14 mouse cellular contexts compared by ENCODE assay signal in the genomic region with DNA sequence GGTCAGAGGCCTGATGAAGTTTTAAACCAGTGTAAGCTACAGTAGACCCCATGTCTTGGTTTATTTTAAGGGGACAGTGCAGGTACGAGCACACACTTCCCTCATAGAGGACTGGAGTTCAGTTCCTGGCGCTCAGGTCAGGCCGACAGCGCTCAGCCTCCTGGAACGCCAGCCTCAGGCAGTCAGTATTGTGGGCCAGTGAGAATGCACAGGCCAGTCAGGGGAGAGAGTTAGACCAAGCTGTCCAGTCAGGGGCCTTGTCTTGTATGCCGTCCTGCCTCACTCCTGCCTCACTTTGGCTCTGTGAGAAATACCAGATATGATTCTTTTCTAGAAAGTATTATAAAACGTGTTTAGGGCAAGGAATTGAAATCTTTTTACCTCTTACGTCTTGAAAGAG. TPM values are rescaled to one million over a fixed set of nuclear protein-coding genes. Genes with fewer than 3 reads are reported as not detected.
A peak's percentile ranks its signal among the peaks of the same experiment; 100 is the strongest.
DNase-seq lines count a peak whose midpoint lies in the region; ATAC-seq and TF ChIP-seq lines count a peak whose summit lies in the region.
"Had no signal": no experiment of that assay in that cellular context is flagged by ENCODE, and none has a peak within 500 bp of the region (broad histone marks: within the 10 kb centered on the region; RNA-seq: fewer than 3 reads in every experiment).

No protein-coding gene starts in this region.

- DNase-seq in hindbrain, embryonic 10.5 days (ENCODE audit: low spot score) = no peak
- DNase-seq in hindbrain, embryonic 11.5 days (ENCODE audit: low spot score) = no peak
- no peak for DNase-seq in ES-E14 (ENCODE audit: low read depth, low spot score)
- no peak for DNase-seq in embryonic facial prominence, embryonic 11.5 days (ENCODE audit: low spot score)
- no peak for DNase-seq in liver, embryonic 13.5 days
- DNase-seq in thymus, postnatal 0 days (ENCODE audit: low spot score) = no peak
- DNase-seq in embryo, embryonic 10 days (ENCODE audit: low spot score) = no peak
- DNase-seq: cerebellum, postnatal 10 days; lung, postnatal 10 days; right cerebral cortex, postnatal 14 days; thymus, postnatal 14 days had no signal

- H3K9me3 ChIP-seq in hindbrain, embryonic 10.5 days = peaks cover 8% of the 10 kb centered on the region
- no peaks in the 10 kb centered on the region; the same call in 1 of the 2 replicates for H3K9me3 ChIP-seq in hindbrain, embryonic 11.5 days (ENCODE audit: control insufficient read depth, low read length)
- H3K9me3 ChIP-seq in ES-E14 (ENCODE audit: control insufficient read depth, insufficient read depth, low read depth, low read length) = no peaks in the 10 kb centered on the region
- H3K9me3 ChIP-seq in embryonic facial prominence, embryonic 11.5 days (replicated peaks; ENCODE audit: control insufficient read depth, low read length) = no peaks in the 10 kb centered on the region; the same call in 1 of the 2 replicates
- H3K9me3 ChIP-seq in liver, embryonic 13.5 days (replicated peaks) = no peaks in the 10 kb centered on the region
- H3K9me3 ChIP-seq: hindbrain, embryonic 15.5 days had no signal

- ATAC-seq in hindbrain, embryonic 11.5 days (ENCODE audit: low FRiP score) = no peak
- ATAC-seq in embryonic facial prominence, embryonic 11.5 days (replicated peaks; ENCODE audit: insufficient number of reproducible peaks, low FRiP score, low TSS enrichment, low read depth) = no peak
- no peak for ATAC-seq in liver, embryonic 13.5 days (ENCODE audit: low read depth)
- ATAC-seq: CD4-positive, CD25-positive, alpha-beta regulatory T cell, adult 4 months; midbrain, embryonic 16.5 days had no signal

- H3K4me2 ChIP-seq in hindbrain, embryonic 11.5 days (replicated peaks; ENCODE audit: low read depth, low read length) = no peak overlapping the region
- no peak overlapping the region for H3K4me2 ChIP-seq in embryonic facial prominence, embryonic 11.5 days (ENCODE audit: low read depth, low read length)
- H3K4me2 ChIP-seq in liver, embryonic 13.5 days = peak overlapping the region; percentile 50
- H3K4me2 ChIP-seq: hindbrain, embryonic 15.5 days had no signal

- 55% methylated on average over 8 of the region's 8 CpGs for WGBS in hindbrain, embryonic 10.5 days
- WGBS in hindbrain, embryonic 11.5 days = 56% methylated on average over 8 of the region's 8 CpGs
- WGBS in embryonic facial prominence, embryonic 11.5 days = 38% methylated on average over 8 of the region's 8 CpGs
- 72% methylated on average over 8 of the region's 8 CpGs for WGBS in liver, embryonic 13.5 days (ENCODE audit: insufficient replicate concordance)

- no peaks in the 10 kb centered on the region for H3K27me3 ChIP-seq in hindbrain, embryonic 10.5 days (ENCODE audit: insufficient read depth, poor library complexity, severe bottlenecking)
- no peaks in the 10 kb centered on the region for H3K27me3 ChIP-seq in hindbrain, embryonic 11.5 days (ENCODE audit: control insufficient read depth, insufficient read depth, low read length)
- no peaks in the 10 kb centered on the region for H3K27me3 ChIP-seq in embryonic facial prominence, embryonic 11.5 days (ENCODE audit: control insufficient read depth, insufficient read depth, low read length)
- H3K27me3 ChIP-seq in liver, embryonic 13.5 days = peaks cover 16% of the 10 kb centered on the region
- H3K27me3 ChIP-seq: hindbrain, embryonic 15.5 days had no signal

- H3K36me3 ChIP-seq in hindbrain, embryonic 10.5 days = no peaks in the 10 kb centered on the region
- no peaks in the 10 kb centered on the region for H3K36me3 ChIP-seq in hindbrain, embryonic 11.5 days (ENCODE audit: control insufficient read depth, insufficient read depth, low read length)
- no peaks in the 10 kb centered on the region for H3K36me3 ChIP-seq in ES-E14 (ENCODE audit: control insufficient read depth, insufficient read depth, low read length, poor library complexity, severe bottlenecking)
- no peaks in the 10 kb centered on the region for H3K36me3 ChIP-seq in embryonic facial prominence, embryonic 11.5 days (replicated peaks; ENCODE audit: control insufficient read depth, insufficient read depth, low read depth, low read length)
- H3K36me3 ChIP-seq in liver, embryonic 13.5 days = no peaks in the 10 kb centered on the region
- H3K36me3 ChIP-seq: hindbrain, embryonic 15.5 days had no signal

- H3K9ac ChIP-seq in hindbrain, embryonic 11.5 days (ENCODE audit: low read depth, low read length) = no peak overlapping the region
- H3K9ac ChIP-seq in ES-E14 (ENCODE audit: insufficient read depth, low read depth, low read length, poor library complexity, severe bottlenecking) = no peak overlapping the region; the same call in 1 of the 2 replicates
- H3K9ac ChIP-seq in embryonic facial prominence, embryonic 11.5 days (replicated peaks; ENCODE audit: low read length) = no peak overlapping the region
- H3K9ac ChIP-seq in liver, embryonic 13.5 days = peak overlapping the region; percentile 76
- H3K9ac ChIP-seq: hindbrain, embryonic 15.5 days had no signal

- H3K27ac ChIP-seq in hindbrain, embryonic 10.5 days = peak overlapping the region; percentile 42
- no peak overlapping the region for H3K27ac ChIP-seq in hindbrain, embryonic 11.5 days (ENCODE audit: low read depth, low read length)
- H3K27ac ChIP-seq in ES-E14 (ENCODE audit: insufficient read depth, low read depth, low read length, poor library complexity, severe bottlenecking) = peak overlapping the region; percentile 6; the same call in 1 of the 2 replicates
- H3K27ac ChIP-seq in embryonic facial prominence, embryonic 11.5 days (replicated peaks; ENCODE audit: low read depth, low read length) = 0 out of 2 replicates have a peak overlapping the region, but pooled peaks have one; percentile 1
- H3K27ac ChIP-seq in liver, embryonic 13.5 days = peak overlapping the region; percentile 99
- H3K27ac ChIP-seq: hindbrain, embryonic 15.5 days had no signal

- H3K4me1 ChIP-seq in hindbrain, embryonic 10.5 days (replicated peaks) = peaks cover 63% of the 10 kb centered on the region
- peaks cover 9% of the 10 kb centered on the region for H3K4me1 ChIP-seq in hindbrain, embryonic 11.5 days (replicated peaks; ENCODE audit: control insufficient read depth, insufficient read depth, low read length)
- peaks cover 14 to 24% of the 10 kb centered on the region in 2 experiments for H3K4me1 ChIP-seq in ES-E14 (ENCODE audit: control insufficient read depth in 2 of 2, insufficient read depth in 2 of 2, low read length in 2 of 2, poor library complexity in 1 of 2)
- H3K4me1 ChIP-seq in embryonic facial prominence, embryonic 11.5 days (ENCODE audit: control insufficient read depth, insufficient read depth, low read length) = no peaks in the 10 kb centered on the region; the same call in 1 of the 2 replicates
- H3K4me1 ChIP-seq in liver, embryonic 13.5 days (replicated peaks) = peaks cover 81% of the 10 kb centered on the region

- in situ Hi-C loops in ES-E14 (cut with MboI; ENCODE audit: low sequenced_read_pairs in 2 of 2, unreplicated experiment in 2 of 2) = no loop called here

- no peak overlapping the region for H3K4me3 ChIP-seq in hindbrain, embryonic 10.5 days
- H3K4me3 ChIP-seq in hindbrain, embryonic 11.5 days (ENCODE audit: low read depth, low read length) = no peak overlapping the region
- no peak overlapping the region for H3K4me3 ChIP-seq in ES-E14 (ENCODE audit: insufficient read depth in 1 of 2, low read depth in 1 of 2, low read length in 2 of 2, poor library complexity in 1 of 2, severe bottlenecking in 1 of 2)
- H3K4me3 ChIP-seq in embryonic facial prominence, embryonic 11.5 days (ENCODE audit: low read depth, low read length) = no peak overlapping the region
- H3K4me3 ChIP-seq in liver, embryonic 13.5 days (replicated peaks) = no peak overlapping the region
- H3K4me3 ChIP-seq: hindbrain, embryonic 15.5 days had no signal

TF ChIP-seq in ES-E14, 5 proteins besides CTCF, POLR2A, EP300 and RAD21:
- TF ChIP-seq HCFC1 (IDR thresholded peaks at IDR 0.05; ENCODE audit: borderline replicate concordance, insufficient read depth, low read length) = no peak
- TF ChIP-seq ZC3H11A (IDR thresholded peaks at IDR 0.05; ENCODE audit: borderline replicate concordance, low read depth, low read length) = no peak
- TF ChIP-seq CHD2 (IDR thresholded peaks at IDR 0.05; ENCODE audit: low read depth, low read length) = no peak
- TF ChIP-seq MAFK (IDR thresholded peaks at IDR 0.05; ENCODE audit: insufficient read depth, low read depth, low read length) = no peak
- no peak for TF ChIP-seq ZNF384 (IDR thresholded peaks at IDR 0.05; ENCODE audit: low read depth, low read length)

RNA-seq across cellular contexts. Expression of a gene that starts 42.5 kb away (rescaled TPM):
- polyA plus RNA-seq in hindbrain, embryonic 10.5 days (2016; fragmentation: Nextera tagmentation; extraction: Ambion mirVana) = 25.0 and 30.5 TPM in 2 replicates
- polyA plus RNA-seq in hindbrain, embryonic 11.5 days (2014; fragmentation: Nextera tagmentation; extraction: Ambion mirVana) = 16.8 and 18.1 TPM in 2 replicates
- 75.3 and 82.0 TPM in 2 replicates for total RNA-seq in ES-E14 (2012; rRNA removed)
- 17.6 and 19.2 TPM in 2 replicates for polyA plus RNA-seq in embryonic facial prominence, embryonic 11.5 days (2014; fragmentation: Nextera tagmentation; extraction: Ambion mirVana)
- polyA plus RNA-seq in liver, embryonic 13.5 days (2015; fragmentation: Nextera tagmentation; extraction: Ambion mirVana) = 105 and 110 TPM in 2 replicates
- 78.6 and 81.4 TPM in 2 replicates for polyA plus RNA-seq in thymus, postnatal 0 days (2015; fragmentation: Nextera tagmentation; extraction: Ambion mirVana)
